Mouse (Mus musculus): Measurements from ENCODE around the gene 4921517D22Rik.
"Not testable (repeated sequence)": the region's sequence is repeated elsewhere in the genome, so short reads cannot be mapped to it uniquely, and the experiment has no call there.

Gene 4921517D22Rik

DNA sequence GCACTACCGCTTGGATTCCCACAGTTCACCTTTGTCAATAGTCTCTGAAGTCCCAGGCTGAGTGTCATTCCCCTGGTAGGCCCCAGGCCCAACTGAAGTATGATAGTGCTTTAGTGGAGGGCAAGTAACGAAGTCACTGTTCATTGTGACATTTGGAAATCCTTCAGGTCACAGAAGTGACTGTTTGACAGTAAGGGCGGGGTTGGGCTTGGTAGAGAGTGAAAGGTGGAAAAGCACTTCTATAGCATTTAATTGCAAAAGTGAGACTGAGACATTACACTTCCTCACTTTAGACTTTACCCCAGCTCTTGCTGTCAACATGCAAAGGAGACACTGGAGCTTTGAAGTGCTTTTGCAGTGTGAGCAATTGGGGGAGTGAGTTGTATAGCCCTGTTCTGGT is at the start of gene 4921517D22Rik:
Gene 4921517D22Rik (minus strand): TSS at position 101 of the 400 bp plus-strand sequence.
- no peak for DNase-seq (ENCODE audit: low spot score)

DNA sequence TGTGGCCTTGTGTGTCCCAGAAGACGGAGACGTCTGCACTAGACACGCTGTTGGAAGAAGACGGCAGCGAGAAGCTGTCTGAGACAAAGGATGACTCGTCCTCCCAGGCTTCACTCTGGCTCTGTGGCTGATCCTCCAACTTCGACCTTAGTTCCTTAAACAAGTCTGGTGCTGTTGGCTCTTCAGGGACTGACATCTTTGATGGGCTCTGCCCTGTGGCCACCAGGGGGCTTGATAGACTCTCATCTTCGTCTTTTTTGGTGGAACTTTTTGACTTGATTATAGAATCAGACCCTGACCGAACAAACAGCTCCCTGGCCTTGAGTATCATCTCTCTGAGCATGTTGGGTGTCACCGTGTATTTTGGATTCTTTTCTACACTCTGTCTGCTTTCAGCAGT is 47.8 kb upstream of the 4921517D22Rik start:
- DNase-seq (ENCODE audit: low spot score), result no peak

DNA sequence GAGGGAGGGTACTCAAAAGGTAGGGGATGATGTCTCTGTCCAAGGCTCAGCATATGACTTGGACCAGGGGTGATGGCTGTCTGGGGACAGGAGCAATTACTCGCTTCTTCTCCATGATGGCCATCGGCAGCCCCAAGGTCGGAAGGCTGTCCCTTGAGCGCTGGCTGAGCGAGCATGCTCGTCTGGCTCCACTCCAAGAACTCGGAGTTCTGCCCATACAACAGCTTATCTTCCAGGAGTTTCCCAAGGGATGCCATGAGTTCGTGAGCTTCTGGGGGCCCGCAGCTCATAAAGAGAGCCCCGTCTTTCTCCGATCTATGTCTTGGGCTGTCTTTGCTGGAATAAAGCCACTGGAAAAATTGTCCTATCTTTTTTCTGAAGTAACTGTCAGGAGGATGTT is 47.2 kb upstream of the 4921517D22Rik start:
- peak; percentile 38 for DNase-seq (ENCODE audit: low spot score)

DNA sequence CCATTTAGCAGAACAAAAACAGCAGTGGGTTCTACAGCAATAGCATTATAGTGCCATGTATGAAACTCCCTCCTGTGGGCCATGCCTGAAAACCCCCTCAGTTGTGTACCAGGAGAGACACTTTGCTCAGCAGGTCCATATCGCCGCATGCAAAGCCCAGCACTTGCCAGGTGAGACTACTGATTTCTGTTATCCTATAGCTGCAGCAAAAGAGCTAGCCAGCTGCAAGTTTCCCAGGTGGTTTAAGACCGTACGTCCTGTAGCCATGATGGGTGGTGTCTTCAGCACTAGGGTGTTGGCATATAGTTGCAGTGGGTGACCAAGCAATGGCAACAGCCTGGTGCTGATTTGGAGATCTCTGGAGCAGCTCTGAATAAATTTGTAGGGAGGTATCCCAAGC is 45.5 kb upstream of the 4921517D22Rik start:
- no peak for DNase-seq (ENCODE audit: low spot score)

DNA sequence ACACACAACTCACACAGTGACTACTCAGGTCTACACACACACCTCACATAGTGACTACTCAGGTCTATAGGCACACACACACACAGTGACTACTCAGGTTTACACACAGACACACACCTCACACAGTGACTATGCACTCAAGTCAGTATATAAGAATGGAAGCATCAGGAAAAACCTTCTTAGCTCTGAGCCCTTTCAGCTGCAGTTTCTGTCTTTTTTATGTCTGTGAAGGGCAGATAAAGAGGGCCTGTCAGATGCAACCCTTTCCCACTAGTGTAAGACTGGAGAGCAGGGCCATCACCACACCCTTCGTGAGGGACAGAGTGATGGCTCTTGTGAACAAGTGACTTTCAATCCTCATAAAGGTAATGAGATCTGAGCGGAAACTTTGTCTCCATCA is 44.5 kb upstream of the 4921517D22Rik start:
- DNase-seq (ENCODE audit: low spot score), result no peak

DNA sequence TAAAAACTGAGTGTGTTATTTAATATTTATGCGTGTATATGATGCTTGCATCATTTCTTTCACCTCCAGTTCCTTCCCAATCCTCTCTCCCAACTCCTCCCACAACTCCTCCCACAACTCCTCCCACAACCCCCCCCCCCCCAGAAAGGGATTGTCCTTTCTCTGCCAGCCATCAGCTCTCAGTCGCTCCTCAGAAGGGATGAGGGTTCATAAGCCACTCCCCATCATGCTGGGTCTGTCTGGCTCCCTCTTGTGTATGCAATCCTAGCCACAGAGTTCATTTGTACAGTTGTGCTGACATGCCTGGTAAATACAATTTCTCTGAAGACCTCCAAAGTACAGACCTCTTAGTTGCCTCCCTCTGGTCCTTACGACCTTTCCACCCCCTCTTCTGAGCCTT is 41.3 kb upstream of the 4921517D22Rik start:
- no peak for DNase-seq (ENCODE audit: low spot score)

DNA sequence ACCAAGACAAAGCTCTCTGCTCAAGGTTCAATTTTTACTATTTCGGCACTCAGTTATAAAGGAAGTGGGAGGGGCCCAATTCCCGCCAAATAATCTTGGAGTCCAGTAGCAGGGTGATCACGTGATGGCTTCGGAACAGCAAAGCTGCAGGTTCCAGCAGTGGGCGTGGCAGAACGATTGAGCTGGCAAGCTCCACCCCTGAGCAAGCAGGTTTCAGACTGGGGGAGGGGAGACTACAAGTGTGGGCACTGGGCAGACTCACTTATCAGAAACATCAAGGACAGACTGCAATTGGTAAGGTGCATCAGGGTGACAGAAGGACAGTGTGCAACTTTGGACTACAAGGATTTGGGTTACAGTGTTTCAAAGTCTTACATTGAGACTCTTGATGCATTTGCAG is 40.4 kb upstream of the 4921517D22Rik start:
- not testable (repeated sequence) for DNase-seq (ENCODE audit: low spot score)

DNA sequence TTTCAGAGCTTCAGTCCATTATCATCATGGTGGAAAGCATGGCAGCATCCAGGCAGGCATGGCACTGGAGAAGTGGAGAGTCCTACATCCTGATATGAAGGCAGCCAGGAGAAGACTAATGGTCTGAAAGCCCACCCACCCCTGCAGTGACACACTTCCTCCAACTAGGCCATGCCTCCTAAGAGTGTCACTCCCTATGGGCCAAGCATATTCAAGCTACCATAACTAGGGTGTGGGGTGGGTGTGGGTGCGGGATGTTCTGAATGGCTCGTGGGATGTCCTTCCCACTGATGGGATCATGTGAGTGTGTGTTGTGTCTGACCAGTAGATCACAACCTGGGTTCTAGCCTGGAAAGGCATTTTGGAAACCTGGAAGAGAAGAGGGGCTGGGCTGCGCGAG is 40.0 kb upstream of the 4921517D22Rik start:
- DNase-seq (ENCODE audit: low spot score), result no peak

DNA sequence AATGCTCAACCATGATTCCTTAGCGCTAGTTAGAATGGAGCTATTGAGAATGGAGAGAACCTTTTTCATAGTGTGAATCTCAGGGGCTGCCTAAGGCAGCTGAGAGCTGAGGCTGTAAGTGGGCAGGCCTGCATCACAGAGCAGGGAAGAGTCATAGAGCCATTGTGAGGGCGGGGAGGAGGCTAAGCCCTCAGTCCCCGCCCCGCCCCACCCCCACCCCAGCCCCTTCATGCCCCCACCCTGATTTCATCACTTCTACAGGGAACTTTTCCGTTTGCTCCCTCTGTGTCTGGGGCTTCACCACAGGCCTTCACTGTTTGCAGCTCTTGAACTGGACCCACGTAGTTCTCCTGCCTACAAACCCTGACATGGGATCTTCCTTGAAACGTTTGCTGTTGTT is 37.7 kb upstream of the 4921517D22Rik start, which contains the start of gene Spata31d1d:
Gene Spata31d1d (minus strand): TSS at position 101 of the 400 bp plus-strand sequence.
- no peak for DNase-seq (ENCODE audit: low spot score)

DNA sequence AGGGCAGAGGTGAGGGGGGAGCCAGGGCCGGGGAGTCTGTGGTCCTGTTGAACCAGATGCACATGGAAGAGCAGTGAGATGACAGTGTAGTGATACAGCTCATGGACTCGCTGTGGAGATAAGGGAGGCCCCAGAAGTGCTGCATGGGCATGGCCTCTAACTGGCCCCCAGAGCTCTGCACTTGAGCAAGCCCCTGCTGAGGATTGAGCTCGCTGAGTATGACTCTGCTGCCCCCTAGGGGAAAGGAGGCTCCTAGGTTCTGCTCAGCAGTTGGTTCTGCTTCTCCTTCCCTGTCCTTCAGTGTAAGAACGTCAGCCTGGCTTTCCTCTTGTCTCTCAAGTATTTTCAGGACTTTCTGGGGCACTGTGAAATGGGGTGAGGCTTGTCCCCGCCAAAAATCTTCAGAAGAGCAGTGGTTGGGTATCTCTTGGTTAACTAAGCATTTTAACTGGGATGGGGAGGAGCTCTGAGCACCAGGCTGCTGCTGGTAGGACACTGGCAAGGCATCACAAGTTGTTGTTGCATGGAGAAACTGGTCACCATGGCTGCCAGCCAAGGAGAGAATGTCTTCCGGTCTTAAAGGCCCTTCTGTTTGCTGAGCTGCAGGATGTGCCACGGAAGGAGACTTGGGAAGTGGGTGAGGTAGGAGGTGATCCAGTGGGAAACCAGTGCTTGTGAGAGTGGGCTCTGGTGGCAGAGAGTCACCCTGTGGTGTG is 34.6 kb upstream of the 4921517D22Rik start:
- DNase-seq (ENCODE audit: low spot score), result peak; percentile 47

DNA sequence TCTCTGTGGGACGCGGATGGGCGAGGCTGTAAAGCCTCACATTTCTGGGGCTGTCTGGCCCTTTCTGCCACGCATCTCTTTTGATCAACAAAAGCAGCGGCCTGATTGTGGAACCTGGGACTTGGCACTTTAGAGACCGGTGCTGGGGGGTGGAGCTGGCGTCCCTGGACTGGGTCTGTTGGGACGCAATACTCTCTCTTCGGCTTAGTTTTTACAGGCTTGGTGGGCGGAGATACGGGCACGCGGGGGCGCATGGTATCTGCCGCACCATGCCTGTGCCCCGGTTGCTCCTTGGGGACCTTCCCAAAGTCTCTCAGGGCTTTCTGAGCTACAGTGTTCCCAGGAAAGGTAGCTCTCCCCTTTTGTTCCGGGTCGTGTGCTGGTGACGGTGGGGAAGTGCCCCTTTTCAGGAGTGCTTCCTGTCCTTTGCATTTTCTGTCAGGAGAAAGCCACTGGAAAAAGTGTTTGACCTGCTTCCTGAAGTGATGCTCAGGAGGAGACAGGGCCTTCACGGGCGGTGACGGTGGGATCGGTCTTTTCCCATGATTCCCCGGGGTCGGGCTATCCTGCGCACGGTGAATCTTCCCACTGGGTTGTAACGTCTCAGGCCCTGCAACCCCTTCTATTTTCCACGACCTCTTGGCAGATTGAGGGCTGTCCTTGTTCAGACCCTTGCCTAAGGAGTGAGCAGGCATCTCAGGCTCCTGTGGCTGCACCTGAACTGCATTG is 32.4 kb upstream of the 4921517D22Rik start:
- no peak for DNase-seq (ENCODE audit: low spot score)

DNA sequence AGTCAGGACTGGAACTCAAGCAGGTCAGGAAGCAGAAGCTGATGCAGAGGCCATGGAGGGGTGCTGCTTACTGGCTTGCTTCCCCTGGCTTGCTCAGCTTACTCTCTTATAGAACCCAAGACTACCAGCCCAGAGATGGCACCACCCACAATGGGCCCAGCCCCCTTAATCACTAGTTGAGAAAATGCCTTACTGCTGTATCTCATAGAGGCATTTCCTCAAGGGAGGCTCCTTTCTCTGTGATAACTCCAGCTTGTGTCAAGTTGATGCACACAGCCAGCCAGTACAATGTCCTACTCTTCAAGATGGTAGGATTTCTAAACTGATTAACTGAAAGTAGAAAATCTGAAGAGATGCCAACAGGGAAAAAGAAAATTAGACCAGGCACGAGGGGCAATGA is 28.2 kb upstream of the 4921517D22Rik start:
- not testable (repeated sequence) for DNase-seq (ENCODE audit: low spot score)

DNA sequence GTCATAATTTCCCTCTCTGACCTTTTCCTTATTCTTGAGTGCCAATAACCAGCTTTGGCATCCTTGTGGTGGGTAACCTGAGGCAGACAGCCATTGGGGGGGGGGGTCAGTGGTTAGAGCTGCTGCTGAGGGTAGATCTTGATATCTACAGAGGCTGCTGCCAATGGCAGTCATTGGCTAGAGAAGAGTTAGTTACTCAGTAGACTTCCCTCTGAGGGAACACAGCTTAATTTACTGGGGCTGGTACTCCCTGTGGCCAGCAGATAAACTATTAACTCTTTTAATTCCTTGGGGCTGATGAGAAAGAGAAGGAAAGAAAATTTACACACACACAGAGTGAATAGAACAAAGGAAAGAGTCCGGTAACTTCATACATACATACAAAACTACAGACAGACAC is 25.6 kb upstream of the 4921517D22Rik start:
- DNase-seq (ENCODE audit: low spot score), result no peak

DNA sequence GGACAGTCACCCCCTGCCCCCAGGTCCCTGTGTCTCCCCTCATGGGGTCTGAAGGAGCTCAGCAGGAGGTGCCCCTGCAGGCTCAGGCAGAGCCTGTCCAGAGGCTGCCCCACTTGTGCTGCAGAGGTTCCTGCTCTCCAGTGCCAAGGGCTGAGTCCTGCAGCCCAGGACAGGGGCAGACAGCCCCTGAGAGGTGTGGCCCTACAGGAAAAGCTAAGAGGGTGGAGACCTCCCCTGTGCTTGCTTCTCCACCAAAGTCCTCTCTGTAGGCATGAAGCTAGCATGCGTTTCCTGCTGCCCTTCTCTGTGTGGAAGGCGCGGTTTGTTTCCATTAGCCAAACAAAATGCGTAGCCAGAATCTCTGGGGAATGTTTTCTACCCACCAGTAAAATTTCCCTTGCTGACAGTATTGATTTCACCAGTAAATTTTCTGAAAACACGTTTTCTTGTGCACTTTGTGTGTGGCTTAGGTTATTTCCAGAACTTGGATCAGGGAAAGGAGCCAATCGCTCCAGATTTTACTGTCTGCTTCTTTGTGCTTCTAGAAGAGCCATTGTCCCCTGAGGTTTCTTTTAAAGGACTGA is 25.0 kb upstream of the 4921517D22Rik start:
- DNase-seq (ENCODE audit: low spot score), result not testable (repeated sequence)

DNA sequence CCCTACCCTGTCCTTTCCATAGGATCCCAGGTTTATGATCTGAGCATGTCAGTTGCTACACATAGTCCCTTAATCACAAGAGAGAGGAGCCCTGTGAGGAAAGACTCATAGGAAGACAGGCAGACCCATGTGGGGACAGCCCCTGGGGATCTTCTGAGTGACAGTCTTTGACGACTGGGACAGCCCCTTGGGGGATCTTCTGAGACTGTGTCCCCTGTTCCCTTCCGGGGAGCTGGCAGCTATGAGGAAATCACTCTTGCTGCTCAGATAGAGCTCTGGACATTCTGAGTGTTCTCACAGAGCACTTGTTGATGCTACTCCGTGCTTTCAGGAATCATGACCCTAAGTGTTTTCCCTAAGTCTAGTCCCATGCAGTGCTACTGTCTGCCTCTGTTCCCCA is 19.8 kb upstream of the 4921517D22Rik start:
- DNase-seq (ENCODE audit: low spot score), result no peak

DNA sequence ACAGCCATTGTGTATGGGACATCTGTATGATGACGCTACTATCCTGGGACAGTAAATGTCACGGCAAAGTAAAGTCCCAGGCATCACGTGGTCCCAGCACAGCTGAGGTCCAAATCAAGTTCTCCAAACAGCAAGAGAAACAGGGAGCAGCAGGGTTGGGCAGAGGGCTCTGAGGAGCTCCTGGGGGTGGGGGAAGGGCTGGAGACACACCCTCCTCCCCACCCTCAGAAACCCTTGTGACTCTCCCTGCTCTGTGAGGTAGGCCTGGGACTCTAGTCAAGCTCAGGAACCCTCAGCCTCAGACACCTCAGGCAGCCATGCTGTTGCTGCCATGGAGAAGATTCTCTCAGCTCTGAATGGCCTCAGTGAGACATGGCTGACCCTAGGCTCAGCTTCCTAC is 18.1 kb upstream of the 4921517D22Rik start, which contains the start of gene Spata31d1b:
Gene Spata31d1b (plus strand): TSS at position 301 of the 400 bp plus-strand sequence.
- not testable (repeated sequence) for DNase-seq (ENCODE audit: low spot score)

DNA sequence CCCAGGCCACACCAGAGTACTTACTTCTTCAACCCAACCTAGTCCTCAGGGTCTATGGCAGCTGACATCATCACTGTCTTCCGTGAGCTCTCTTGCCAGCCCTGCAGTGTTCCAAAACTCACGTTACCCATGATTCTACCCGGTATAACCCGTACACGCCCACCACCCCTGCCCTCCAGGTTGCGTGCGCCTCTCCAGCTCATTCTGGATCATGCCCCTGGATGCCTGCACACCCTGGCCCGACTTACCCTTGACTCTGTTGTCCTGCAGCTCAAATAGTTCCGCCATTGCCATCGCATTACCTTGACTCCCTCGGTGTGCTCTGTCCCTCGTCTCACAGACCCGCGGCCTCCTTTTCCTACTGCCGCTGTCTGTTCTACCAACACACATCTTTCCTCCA is 16.3 kb upstream of the 4921517D22Rik start, which contains the start of gene Spata31d1a:
Gene Spata31d1a (minus strand): TSS at position 101 of the 400 bp plus-strand sequence.
- no peak for DNase-seq (ENCODE audit: low spot score)

DNA sequence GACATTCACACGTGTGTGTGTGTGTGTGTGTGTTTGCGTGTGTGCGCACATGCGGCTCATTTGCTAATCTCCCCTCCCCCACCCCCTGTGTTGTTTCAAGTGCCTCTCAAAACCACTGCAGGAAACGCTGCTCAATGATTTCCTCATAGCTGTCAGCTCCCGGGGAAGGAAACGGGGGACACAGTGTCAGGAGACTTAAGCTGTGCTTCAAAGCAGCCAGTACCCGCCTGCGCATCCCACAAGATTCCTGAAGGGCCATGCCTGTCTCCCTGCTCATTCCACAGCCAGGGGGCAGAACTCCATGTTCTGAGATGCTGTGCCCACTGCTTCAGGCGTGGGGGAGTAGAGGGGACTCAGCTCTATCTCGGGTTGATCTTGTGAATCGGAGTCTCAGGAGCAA is 10.7 kb upstream of the 4921517D22Rik start:
- no peak for DNase-seq (ENCODE audit: low spot score)

DNA sequence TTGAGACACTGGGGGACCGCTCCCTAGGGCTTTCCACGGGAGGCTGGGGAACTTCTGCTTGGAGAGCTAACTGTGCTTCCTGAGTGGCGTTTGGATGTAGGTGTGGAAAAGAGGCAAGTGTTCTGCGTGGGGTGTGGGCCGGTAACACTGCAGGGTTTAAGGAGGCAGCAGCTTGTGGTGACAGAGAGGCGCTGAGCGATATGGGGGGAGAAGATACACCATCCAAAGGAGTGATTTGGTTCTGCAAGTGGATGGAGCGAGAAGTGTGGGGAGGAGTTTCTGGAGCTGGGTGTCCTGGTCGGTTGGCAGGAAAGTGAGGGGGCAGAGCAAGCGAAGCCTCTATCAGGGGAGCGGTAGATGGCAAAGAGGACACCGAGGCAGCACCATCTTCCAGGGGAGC is 9.6 kb upstream of the 4921517D22Rik start:
- no peak for DNase-seq (ENCODE audit: low spot score)

DNA sequence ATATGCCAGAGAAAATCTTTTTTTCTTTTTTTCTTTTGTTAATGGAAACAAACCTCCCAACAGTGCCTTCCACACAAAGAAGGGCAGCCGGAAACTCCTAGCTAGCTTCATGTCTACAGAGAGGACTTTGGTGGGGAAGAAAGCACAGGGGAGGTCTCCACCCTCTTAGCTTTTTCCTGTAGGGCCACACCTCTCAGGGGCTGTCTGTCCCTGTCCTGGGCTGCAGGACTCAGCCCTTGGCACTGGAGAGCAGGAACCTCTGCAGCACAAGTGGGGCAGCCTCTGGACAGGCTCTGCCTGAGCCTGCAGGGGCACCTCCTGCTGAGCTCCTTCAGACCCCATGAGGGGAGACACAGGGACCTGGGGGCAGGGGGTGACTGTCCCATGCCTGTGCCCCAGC is 6.2 kb upstream of the 4921517D22Rik start:
- not testable (repeated sequence) for DNase-seq (ENCODE audit: low spot score)

DNA sequence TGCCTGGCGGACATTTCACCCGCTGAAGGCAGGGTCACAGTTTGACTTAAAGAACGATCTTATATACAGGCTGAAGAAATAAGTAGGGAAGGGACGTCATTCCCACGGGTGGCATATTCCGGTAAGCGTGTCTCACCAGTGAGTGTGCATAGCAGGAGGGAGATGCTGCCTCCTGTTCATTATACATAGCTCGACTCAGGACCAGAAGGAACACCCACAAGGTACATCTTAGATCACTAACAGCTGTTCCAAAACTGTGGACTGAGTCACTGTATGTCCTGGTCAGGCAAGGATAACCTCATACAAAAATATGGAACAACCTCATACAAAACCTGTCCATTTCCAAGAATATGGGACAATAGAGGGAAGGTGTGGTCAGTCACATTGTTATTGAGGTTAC is 5.2 kb upstream of the 4921517D22Rik start:
- DNase-seq (ENCODE audit: low spot score), result no peak

DNA sequence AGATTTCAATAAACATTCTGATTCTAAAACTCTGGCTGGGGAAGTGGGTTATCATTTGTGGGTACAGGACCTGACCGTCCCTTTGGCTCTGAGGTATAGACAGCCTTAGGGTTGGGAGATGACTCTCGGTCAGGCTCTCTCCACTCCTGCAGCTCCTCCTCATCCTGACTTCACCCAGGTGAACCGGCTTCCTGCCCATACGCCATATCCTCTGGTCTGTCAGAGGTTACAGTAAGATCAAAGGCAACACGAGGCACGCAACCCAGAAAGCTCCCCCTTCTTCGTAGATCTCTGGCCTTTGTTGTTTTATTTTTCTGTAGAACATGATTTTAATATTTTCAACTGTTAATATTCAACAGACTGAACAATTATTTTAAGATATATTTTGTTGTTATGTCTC is 1.9 kb upstream of the 4921517D22Rik start:
- no peak for DNase-seq (ENCODE audit: low spot score)

DNA sequence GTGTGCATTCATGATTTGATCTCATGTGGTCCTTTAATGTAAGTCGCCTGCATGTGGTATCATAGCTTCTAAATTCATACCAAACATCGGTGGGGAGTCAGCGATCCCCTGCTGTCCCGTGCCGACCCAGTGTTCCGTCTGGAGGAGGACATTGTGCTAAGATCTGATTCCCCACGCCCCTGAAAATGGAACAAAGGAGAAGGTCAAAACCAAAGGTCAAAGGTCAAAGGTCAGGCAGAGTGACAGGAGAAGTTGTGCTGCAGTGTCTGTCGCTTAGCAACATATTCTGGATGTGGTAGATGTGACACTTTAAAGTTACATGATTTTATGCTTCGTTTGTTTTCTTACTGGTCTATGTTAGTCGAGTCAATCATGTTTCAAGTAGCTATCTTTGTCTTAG is 2.4 kb downstream of the 4921517D22Rik start:
- no peak for DNase-seq (ENCODE audit: low spot score)
